Mouse (Mus musculus) heart, adult 8-10 months (tissue): ENCODE results near the gene Nectin2. TPM values are rescaled to one million over a fixed set of nuclear protein-coding genes. Genes with fewer than 3 reads are reported as not detected.
A peak's percentile ranks its signal among the peaks of the same experiment; 100 is the strongest.

Experiments
- DNase-seq: peaks from one replicate; pipeline ENCODE4 v3.0.0; 2022; ENCODE audit warnings: low spot score
- total RNA-seq, 4 experiments: library from RNA; stranded (reverse); gene quantifications; 2 replicates each; pipeline ENCODE4 v1.2.4; 2022

Nectin2 gene
- total RNA-seq, 4 experiments from 2014 or later = 24.8 to 37.3 (median 34.9) TPM

GRCm38 (mm10) chr7:19712414-19712813 lies 37.9 kb downstream of the Nectin2 start:
- DNase-seq = no peak

DNA sequence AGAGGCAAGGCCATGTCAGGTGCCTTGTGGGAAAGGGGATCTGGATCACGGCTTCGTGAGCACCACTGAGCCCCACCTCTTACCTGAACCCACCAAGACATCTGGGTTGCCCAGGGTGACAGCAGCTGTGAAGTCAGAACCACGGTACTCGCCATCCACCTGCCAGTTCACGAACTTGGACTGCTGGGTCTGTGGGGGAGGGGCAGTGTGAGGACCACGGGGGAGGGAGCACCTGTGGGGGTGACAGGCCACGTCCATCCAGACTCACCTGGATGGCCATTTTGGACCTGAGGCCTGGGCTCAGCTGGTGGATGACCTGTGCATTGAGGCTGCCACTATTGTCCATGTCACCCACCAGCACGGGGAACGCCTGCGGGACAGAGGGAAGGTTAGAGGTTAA lies 39.6 kb downstream of the Nectin2 start:
- no peak for DNase-seq

DNA sequence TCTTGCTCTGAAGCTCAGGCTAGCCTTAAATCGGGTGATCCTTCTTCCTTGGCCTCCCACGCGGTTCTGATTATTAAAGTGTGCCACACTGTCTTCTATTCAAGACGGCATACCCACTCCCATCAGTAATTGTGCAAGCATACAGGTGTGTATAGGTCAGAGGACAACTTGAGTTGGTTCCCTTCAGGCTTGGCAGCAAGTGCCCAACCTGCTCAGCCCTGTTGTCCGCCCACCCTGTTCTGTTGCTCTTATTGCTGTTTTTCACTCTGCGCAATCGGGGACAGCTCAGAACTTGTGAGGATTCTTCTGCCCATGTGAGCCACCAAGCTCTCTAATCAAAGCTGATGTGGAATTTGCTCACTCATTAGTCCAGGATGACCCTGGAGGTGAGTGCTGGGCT lies 45.0 kb downstream of the Nectin2 start:
- DNase-seq = no peak

DNA sequence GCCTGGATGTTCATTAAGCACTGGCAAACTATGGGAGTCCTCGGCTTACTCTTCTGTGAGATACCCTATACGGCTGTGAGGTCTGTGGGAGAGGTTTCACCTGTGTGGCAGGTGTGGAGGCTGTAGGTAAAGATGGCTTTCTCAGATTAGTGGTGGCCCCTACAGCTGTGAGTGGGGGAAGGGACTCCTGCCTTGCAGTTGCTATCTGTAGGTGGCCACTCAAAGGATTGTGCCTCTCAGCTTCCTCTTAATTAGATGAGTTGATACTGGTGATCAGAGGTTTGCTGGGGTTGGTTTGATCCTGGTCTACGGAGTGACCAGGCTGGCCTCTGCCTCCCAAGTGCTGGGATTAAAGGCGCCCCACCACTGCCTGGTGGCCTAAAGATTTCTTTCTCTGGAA lies 45.8 kb downstream of the Nectin2 start:
- DNase-seq = no peak

GRCm38 (mm10) chr7:19702859-19703555 lies 47.3 kb downstream of the Nectin2 start:
- DNase-seq = no peak

DNA sequence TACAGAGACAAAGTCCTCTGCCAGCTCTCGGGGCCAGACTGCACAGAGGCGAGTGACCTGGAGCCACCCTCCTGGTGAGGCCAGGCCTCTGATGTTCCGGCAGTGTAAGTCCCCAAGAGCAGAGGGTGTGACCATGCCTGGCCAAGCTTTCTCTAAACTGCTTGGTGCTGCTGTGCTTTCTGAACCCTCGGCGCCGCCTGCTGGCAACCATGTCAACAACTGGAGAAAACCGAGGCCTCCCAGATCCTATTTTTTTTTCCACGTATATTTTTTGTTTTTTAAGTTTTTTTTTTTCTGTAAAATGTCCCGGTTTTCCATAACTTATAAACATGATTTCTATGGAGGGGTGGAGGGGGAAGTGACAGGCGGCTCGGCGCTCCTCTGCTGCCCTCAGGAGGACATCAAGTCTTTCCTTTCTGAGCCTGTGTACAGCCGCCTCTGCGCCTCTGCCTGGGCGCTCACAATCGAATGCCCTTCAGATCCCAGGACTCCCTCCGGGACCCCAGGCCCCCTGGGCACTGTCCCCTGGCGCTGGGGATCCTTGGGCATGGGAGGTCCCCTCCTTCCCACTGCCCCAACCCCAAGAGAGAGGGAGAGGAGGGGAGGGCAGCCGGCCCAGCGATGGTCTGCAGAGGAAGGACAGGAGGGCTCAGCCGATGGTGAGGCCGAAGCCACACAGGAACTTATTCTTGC lies 49.1 kb downstream of the Nectin2 start:
- peak; percentile 81 for DNase-seq

DNA sequence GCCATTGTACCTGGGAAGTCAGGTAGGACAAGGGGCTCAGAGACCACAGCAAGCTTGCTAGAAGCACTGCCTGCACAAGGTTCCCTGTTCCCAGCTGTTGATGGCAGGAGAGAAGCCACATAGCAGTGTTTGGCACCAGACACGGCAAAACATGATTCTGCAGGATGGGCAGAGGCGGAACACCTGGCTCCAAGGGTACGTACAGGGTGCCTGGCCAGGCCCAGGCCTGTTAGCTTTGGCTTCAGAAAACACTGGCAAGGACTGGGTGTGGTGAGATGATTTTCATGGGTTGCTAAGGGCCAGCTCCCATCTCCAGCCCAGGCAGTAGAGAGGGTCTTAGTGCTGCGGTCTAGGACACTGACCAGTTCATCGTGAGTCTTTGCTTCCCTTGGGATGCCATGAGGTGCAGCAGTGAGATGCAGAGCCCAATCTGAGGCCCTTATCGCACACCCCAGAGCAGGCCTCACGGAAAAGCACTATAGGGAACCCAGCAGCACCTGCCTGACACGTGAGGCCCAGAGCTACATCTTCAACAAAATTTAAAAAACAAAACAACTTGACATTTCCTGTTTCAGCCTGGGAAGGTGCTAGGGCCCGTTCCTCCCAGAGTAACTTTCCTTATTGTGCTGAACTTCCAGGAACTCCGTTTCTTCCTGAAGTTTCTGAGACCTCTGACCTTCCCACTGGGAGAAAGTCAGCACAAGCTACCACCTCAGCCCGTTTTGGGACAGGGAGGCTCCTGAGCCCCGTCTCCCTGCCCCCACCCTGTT lies 49.8 kb downstream of the Nectin2 start:
- no peak for DNase-seq

DNA sequence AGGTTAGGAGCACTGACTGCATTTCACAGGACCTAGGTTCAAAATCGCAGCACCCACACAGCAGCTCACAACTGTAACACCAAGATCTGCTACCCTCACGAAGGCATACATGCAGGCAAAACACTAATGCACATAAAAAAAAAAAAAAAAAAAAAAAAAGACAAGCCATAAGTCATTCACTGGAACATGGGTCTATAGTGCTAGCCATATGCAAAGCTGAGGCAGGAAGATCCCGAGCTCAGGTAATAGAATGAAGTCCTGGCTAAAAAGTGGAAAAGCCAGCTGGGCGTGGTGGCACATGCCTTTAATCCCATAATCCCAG lies 50.5 kb downstream of the Nectin2 start:
- DNase-seq = no peak

DNA sequence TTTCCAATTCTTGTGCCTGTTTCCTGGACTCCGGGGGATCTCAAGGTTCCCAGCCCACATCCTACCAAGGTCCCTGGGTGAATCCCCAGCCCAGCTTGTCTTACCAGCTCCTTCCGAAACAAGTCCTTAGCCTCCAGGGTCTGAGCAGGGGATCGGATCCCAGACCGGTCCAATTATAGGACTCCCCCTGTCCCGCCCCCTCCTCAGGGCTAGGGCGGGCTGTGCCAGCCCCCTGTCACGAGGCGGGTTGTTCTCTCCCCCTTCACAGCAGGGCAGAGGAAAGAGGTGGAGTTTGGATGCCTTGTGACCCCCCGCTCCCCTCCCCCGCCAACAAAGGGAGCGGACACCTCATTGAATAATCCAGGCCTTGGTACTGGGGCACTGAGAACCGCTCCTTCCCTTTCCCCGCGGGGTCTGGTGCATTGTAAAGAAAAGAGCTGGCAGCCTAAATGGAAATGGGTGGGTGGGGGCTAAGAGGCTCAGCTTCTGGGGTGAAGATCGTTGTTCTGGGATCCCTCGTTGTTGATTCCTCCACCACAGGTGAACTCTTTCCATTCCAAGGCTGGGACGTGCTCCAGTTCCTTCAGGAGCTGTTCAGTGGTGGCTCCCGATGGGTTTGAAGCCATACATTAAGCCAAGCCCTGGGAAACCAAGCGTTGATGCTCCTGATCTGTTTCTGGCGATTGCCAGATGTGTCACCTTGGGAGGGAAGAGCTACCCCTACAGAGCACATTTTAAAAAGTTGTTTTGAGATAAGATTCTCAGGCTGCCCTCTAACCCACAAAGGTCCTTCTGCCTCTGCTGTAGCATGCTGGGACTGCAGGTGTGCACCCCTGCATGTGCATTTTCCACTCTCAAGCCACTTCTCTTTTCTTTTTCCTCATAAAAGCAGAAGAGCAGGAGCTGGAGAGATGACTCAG lies 51.1 kb downstream of the Nectin2 start, which contains the start of gene Apoe:
Gene Apoe (minus strand): TSS at position 282 of the 920 bp plus-strand sequence.
- DNase-seq = peak; percentile 63

- no peak for DNase-seq
These were observed 52.1 kb downstream of the Nectin2 start for GRCm38 (mm10) chr7:19697949-19698906.

GRCm38 (mm10) chr7:19696336-19696873 lies 53.9 kb downstream of the Nectin2 start:
- no peak for DNase-seq

DNA sequence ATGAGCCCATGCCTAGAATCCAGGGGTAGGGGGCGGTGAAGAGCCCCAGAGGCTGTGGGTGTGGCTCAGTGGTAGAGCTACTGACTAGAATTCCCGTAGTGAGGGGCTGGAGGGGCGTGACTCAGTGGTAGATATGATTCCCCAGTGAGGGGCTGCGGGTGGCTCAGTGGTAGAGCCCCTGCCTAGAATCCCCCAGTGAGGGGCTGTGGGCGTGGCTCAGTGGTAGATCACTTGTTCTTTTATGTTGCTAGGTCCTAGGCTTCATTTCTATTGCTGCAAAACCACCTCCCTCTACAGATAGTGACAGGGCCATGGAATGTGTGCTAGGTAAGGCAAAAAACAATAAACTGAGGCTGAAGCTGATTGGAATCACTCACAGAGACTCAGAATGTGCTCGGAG lies 54.4 kb downstream of the Nectin2 start:
- DNase-seq = no peak

DNA sequence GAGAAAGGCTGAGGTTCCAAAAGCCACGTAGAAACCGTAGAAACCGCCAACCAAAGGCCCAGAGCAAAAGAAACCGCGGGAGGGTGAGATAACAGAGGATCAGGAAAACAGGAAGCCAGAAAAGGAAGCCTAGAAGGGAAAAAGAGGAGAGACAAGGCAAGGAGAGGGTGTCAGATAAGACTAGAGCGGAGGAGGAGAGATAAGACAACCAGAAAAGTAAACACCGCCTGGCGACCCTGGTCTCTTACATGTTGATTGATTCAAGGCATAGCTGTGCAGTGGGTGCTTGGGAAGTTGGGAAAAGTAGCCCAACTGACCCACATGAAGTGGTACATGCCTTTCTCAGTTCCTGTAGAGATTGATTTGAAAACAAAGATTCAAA lies 55.1 kb downstream of the Nectin2 start:
- no peak for DNase-seq

GRCm38 (mm10) chr7:19694336-19695212 lies 55.7 kb downstream of the Nectin2 start:
- no peak for DNase-seq

GRCm38 (mm10) chr7:19693421-19693820 lies 56.9 kb downstream of the Nectin2 start:
- DNase-seq = no peak

DNA sequence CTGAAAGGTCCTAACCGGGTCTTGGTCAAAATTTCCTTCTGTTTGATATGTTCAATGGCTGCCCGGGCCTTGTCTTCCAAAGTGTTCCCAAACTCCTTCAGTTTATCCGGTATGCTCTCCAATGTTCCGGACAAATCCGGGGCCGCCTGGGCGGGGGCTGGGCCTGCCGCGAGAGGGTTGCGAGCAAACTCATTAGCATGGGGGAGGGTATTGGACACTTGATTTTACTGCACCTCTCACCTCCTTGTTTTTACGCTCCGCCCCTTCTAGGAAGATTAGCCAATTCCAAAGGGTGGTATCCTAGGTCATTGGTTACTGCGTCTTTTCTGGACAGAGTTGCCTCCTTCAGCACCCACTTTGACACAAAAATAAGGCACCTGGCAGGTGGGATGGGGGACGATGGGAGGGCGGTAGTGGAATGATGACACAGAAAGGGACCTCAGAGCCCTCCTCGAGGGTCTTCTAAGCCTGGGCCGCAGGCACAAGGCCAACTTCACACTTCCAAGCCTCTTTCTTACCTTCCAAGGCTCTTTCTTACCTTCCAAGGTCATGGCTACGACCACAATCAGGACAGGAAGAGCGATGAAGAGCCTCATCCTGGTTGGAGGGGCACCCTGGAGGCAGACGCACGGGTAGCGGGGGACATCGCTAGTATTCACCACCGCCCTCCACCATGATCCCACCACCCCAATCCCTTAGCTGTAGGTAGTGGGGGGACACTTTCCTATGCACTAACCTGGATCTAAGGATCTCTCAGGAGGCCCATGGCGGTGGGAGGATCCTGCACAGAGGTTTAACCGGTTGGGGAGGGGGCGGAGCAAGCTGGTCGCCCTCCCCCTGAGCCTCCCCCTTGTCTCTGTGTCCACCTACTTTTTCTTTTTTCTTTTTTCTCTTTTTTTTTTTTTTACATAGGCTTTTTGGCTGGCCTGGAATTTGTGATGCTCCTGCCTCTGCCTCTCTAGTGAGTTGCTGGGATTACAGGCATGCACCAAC lies 58.1 kb downstream of the Nectin2 start, which contains the start of gene Apoc1:
Gene Apoc1 (minus strand): TSS at position 788 of the 993 bp plus-strand sequence.
- DNase-seq = no peak

DNA sequence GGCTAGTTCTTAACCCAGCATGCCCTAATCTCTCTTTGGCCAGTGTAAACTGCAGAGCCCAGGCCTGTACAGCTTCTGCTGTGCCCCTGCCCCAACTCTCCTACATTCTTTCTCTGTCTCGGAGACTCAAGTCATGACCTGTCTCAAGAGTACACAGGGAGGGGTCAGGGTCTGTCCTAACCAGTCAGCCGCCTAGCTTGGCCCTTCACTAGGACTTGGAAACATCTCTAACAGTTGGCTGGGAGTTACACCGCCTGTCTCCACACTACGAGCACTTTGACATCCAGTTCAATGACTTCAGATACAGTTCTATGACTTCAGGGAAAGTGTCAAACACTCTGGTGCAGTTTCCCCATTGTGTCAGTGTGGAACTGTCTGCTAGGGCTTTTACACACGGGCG lies 58.8 kb downstream of the Nectin2 start:
- no peak for DNase-seq

GRCm38 (mm10) chr7:19690845-19691244 lies 59.4 kb downstream of the Nectin2 start:
- DNase-seq = no peak
